In genomic region chr11:8503735-8504134, GRCm38 (mm10) we compare ENCODE assay signal across 7 mouse cellular contexts.
DNase-seq lines count a peak whose midpoint lies in the region; ATAC-seq and TF ChIP-seq lines count a peak whose summit lies in the region.

No protein-coding gene starts in this region.

- peak; percentile 41; the same call in 1 of the 2 replicates for ATAC-seq in embryonic facial prominence, embryonic 15.5 days (ENCODE audit: insufficient number of reproducible peaks, low FRiP score, low TSS enrichment, low read depth)
- no peak for ATAC-seq in limb, embryonic 15.5 days (ENCODE audit: insufficient number of reproducible peaks, low FRiP score, low TSS enrichment, low read depth)
- no peak for ATAC-seq in forebrain, postnatal 0 days

- peaks cover 19% of the 10 kb centered on the region for H3K4me1 ChIP-seq in embryonic facial prominence, embryonic 15.5 days
- H3K4me1 ChIP-seq in limb, embryonic 15.5 days, result peaks cover 11% of the 10 kb centered on the region
- H3K4me1 ChIP-seq in forebrain, postnatal 0 days (ENCODE audit: insufficient read depth), result no peaks in the 10 kb centered on the region

- peaks cover 30% of the 10 kb centered on the region for H3K36me3 ChIP-seq in embryonic facial prominence, embryonic 15.5 days
- peaks cover 47% of the 10 kb centered on the region for H3K36me3 ChIP-seq in limb, embryonic 15.5 days
- H3K36me3 ChIP-seq in forebrain, postnatal 0 days (ENCODE audit: insufficient read depth), result no peaks in the 10 kb centered on the region

- no peak overlapping the region for H3K4me3 ChIP-seq in embryonic facial prominence, embryonic 15.5 days (replicated peaks)
- no peak overlapping the region for H3K4me3 ChIP-seq in limb, embryonic 15.5 days
- no peak overlapping the region for H3K4me3 ChIP-seq in forebrain, postnatal 0 days (ENCODE audit: low read depth, low read length)

- 28% methylated on average over 11 of the region's 11 CpGs for whole genome bisulfite sequencing in embryonic facial prominence, embryonic 15.5 days
- WGBS in limb, embryonic 15.5 days, result 42% methylated on average over 11 of the region's 11 CpGs
- WGBS in forebrain, postnatal 0 days, result 46% methylated on average over 11 of the region's 11 CpGs

- no peaks in the 10 kb centered on the region for H3K9me3 ChIP-seq in embryonic facial prominence, embryonic 15.5 days (replicated peaks)
- H3K9me3 ChIP-seq in limb, embryonic 15.5 days, result no peaks in the 10 kb centered on the region
- H3K9me3 ChIP-seq in forebrain, postnatal 0 days (ENCODE audit: low read length), result no peaks in the 10 kb centered on the region

- no peaks in the 10 kb centered on the region for H3K27me3 ChIP-seq in embryonic facial prominence, embryonic 15.5 days
- no peaks in the 10 kb centered on the region for H3K27me3 ChIP-seq in limb, embryonic 15.5 days
- no peaks in the 10 kb centered on the region for H3K27me3 ChIP-seq in forebrain, postnatal 0 days (ENCODE audit: insufficient read depth, low read length)

- no peak overlapping the region for H3K4me2 ChIP-seq in embryonic facial prominence, embryonic 15.5 days (replicated peaks)
- no peak overlapping the region for H3K4me2 ChIP-seq in limb, embryonic 15.5 days
- no peak overlapping the region for H3K4me2 ChIP-seq in forebrain, postnatal 0 days (ENCODE audit: low read depth)

- no peak overlapping the region for H3K27ac ChIP-seq in embryonic facial prominence, embryonic 15.5 days (replicated peaks)
- H3K27ac ChIP-seq in limb, embryonic 15.5 days, result 0 out of 2 replicates have a peak overlapping the region, but pooled peaks have one; percentile 3
- H3K27ac ChIP-seq in forebrain, postnatal 0 days (ENCODE audit: low read depth, low read length), result no peak overlapping the region

- no peak overlapping the region for H3K9ac ChIP-seq in embryonic facial prominence, embryonic 15.5 days
- H3K9ac ChIP-seq in limb, embryonic 15.5 days, result no peak overlapping the region
- H3K9ac ChIP-seq in forebrain, postnatal 0 days, result no peak overlapping the region

- peak; percentile 58 for DNase-seq in embryo, embryonic 10.5 days (ENCODE audit: low spot score)
- peak; percentile 79 to 90 for DNase-seq in lung, postnatal 4 days
- no peak for DNase-seq in forebrain, postnatal 0 days
- DNase-seq in left cerebral cortex, adult 18-20 months (ENCODE audit: low spot score in 2 of 2), result no peak
- DNase-seq in left cerebral cortex, postnatal 14 days (ENCODE audit: low spot score in 2 of 2), result no peak

- intact Hi-C loops in left cerebral cortex, postnatal 14 days (cut with DNase I), result no loop called here

- TF ChIP-seq CTCF in forebrain, postnatal 0 days (IDR thresholded peaks at IDR 0.05; ENCODE audit: low read depth), result no peak

Comparison
In these comparisons a context has a peak if more than half of its experiments do, and no peak if none do; other contexts are left out.
1. DNase-seq: peak in embryo, embryonic 10.5 days (single experiment) and lung, postnatal 4 days (2 of 2); none in forebrain, postnatal 0 days (single experiment), left cerebral cortex, adult 18-20 months (0 of 2) and left cerebral cortex, postnatal 14 days (0 of 2).